Mouse (Mus musculus) C2C12 (cell line): Measurements from ENCODE around the gene Hnrnpul2.

Experiments
- CEBPB ChIP-seq: IDR thresholded peaks from one replicate; pipeline ENCODE4 v1.6.1; 2011; ENCODE audit warnings: low read depth, mild to moderate bottlenecking, control low read depth, moderate library complexity
- CTCF ChIP-seq: IDR thresholded peaks from one replicate; pipeline ENCODE4 v1.5.1; 2011; ENCODE audit not compliant: control insufficient read depth, insufficient read depth, insufficient read length
- MAX ChIP-seq: IDR thresholded peaks from one replicate; pipeline ENCODE4 v1.6.1; 2011; ENCODE audit warnings: mild to moderate bottlenecking, control low read depth
- MYOD1 ChIP-seq: IDR thresholded peaks from one replicate; pipeline ENCODE4 v1.6.1; 2011; ENCODE audit warnings: low read depth; ENCODE audit not compliant: control insufficient read depth, insufficient read length
- MYOG ChIP-seq: IDR thresholded peaks from one replicate; pipeline ENCODE4 v1.6.1; 2011; ENCODE audit not compliant: control insufficient read depth, insufficient read length; ENCODE audit errors: extremely low read depth
- USF1 ChIP-seq: IDR thresholded peaks from one replicate; pipeline ENCODE4 v1.6.1; 2011; ENCODE audit warnings: low read depth, mild to moderate bottlenecking, control low read depth, moderate library complexity

DNA sequence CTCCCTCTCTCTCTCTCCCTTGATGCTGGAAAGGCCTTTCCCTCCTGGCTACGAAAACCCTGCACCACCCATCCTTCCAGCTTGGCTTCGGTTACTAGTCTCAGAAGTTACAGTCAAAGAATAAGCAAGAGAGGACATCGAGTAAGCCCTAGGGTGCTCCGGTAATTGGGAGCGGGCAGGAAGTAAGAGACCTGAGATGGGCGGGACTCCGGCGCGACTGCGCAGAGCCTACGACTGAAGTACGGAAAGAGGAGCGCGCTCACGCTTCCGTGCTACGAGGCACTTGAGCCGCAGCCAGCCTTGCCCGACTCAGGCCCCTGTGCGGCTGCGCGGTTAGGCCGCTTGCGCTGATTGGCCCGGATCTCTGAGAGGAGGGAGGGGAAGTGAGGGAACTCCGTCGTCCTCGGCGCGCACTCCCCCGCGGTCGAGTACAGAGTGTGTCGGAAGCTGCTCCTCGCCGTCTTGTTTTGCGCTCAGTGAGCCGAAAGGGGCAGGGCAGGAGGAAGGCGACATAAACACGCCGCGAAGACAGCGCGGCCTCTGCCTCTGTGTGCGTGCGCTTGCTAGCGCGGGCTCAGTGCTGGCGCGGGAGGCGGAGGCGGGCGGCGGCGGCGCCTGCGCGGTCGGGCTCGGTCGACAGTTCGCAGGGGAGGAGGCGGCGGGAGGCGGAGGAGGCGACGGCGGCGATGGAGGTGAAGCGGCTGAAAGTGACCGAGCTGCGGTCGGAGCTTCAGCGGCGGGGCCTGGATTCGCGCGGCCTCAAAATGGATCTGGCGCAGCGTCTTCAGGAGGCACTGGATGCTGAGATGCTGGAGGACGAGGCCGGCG lies at the start of gene Hnrnpul2:
- TF ChIP-seq CTCF = no peak
- no peak for TF ChIP-seq USF1
- no peak for TF ChIP-seq MYOG
- TF ChIP-seq MAX = peak; percentile 60
- no peak for TF ChIP-seq CEBPB
- TF ChIP-seq MYOD1 = no peak
